Mouse (Mus musculus): ENCODE results near the gene Efcab2.

The Efcab2 gene

DNA sequence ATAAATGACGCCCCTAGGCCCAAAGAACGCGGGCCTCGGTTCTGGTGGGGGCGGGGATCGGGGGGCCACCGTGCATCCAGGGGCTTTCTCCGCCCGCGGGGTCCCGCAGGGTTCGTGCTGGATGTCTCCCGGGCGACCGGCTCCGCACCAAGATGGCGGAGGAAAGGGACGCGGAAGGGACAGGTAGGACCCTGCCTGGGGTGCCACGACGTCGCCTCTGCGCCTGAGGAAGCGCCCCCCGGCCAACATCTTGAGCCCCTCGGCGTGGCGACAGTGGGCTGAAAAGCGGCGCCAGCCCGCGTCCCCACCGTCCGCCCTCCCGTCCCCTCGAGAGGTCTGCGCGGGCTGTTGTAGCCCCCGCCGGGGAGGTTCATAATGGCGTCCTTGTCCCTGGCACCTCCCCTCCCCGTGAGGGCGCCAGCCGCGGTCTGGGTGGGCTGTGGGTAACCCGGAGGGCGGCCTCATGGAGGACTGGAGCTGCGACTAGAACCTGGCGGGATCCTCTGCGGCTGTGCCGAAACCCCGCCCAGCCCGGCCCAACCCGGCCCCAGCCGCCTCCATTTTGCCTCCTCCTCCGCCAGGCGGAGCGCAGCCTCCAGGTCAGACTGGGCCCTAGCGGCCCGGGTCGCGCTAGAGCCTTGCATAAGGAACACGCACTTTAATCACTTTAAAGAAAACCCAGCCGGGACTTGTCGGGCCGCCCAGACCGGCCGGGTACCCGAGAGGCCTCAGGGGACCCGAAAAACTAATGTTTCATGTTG is at the start of gene Efcab2:
TSS of gene Efcab2 (plus strand) at position 135 of the 761 bp plus-strand sequence.
- in situ Hi-C loops (cut with MseI, MboI): no loop called here

DNA sequence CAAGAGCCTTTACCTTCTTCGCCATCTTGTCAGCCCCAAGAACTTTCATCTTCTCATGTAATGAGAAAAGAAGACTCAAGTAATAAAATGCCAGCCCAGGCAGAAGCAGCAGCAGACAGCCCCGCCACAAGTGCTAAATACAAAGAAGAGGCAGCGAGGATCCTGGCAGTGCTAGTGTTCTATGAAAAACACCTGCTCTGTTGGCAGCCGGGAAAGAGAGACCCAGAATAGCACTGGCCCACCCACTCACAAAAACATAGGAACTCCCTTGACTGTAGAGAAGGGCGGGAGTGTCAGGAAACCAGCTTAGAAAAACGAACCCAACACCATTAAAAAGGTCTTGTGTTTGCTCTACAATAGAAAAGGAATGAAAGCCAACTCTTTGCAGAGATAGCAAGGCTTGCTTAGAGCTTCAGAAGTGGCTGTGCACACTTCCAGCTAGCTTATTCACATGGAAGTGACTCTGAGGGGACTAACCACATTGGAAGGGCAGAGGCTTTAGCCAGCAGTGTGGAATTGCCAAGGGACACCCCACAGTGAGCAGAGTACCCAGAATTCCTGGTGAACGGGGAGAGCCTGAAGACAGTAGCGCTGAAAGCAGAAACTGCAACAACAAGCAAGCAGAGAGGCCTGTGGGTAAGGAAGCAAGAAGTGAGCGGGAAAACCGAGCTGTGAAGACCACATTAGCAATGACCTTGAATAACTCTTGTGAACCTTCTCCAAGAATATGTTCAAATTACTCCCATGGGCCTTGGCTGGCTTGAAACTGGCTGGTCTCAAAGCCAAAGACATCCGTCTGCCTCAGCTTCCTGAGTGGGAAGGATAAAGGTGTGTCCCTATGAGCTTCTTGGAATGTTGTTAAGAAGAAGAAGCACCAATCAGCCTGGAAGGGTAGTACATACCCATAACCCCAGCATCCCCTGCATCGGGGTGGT is 47.8 kb upstream of the Efcab2 start:
- in situ Hi-C loops (cut with MseI, MboI): no loop called here

DNA sequence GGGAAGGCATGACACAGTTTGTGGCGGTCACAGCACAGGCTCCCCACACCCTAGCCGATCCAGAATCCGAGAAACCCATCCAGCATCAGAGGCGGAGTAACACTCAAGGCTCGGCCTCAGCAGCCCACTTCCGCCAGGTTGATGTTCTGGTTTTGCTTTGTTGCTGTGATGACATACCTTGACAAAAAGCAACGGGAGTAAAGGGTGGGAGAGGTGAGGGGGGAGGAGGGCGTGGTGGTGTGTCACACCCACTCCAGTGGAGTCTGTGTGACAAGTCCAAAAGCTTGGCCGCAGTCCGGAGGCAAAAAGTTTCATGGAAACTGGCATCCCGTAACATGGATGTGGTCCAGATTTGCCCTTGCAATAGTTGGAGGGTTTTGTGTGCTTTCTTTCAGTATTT is 45.6 kb upstream of the Efcab2 start:
- in situ Hi-C loops (cut with MseI, MboI): no loop called here

DNA sequence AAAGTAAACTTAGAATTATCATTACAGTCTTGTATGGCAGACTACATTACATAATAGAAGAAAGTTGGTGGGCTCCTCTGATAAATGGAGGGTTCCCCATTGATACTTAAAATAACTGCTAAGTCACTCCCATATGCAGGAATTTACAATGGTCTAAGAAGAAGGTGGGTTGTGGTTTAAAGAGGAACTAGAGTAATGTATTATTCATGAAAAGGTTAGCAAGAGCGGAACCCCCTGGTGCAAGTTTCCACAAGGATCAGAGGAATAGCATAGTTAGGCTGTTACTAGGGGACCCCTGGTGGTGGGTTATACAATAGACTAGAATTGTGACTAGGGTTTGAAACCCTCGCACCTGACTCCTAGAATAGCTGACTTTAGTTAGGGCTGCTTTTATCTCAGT is 45.2 kb upstream of the Efcab2 start:
- in situ Hi-C loops (cut with MseI, MboI): no loop called here

DNA sequence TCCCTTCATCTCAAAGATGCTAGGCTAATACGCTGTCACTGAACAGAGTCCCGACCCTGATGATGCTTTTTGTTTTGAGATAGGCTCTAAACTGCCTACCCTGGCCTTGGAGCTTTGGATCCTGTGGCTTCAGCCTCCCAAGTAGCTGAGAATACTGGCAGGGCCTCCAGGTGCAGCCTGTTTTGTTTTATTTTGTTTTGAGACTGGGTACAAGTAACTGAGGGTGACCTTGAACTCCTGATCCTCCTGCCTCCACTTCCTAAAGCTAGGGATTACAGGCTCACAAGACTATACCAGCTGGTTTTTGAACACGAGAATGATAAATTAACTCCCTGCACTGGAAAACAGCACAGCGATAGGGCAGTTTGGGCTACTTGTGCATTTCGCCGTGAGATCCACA is 40.7 kb upstream of the Efcab2 start:
- in situ Hi-C loops (cut with MseI, MboI): no loop called here

DNA sequence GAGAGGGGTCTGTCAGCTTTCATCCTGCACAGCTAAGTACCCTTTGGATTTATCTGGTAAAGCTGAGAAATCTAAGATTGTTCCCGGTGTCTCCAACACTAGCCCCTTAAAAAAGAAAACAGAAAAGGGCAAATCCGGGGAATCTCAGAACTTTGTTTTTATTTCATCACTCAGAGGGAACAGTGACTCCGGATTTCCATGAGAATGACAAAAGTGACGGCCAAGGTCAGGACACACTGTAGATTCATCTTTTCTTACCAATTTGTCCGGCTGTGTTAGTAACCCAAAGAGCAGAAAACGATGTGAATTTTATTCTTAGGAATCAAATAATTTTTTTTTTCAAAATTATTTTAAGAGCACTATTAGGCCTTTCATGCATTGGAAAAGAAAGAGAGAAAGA is 37.8 kb upstream of the Efcab2 start:
- in situ Hi-C loops (cut with MseI, MboI): no loop called here

DNA sequence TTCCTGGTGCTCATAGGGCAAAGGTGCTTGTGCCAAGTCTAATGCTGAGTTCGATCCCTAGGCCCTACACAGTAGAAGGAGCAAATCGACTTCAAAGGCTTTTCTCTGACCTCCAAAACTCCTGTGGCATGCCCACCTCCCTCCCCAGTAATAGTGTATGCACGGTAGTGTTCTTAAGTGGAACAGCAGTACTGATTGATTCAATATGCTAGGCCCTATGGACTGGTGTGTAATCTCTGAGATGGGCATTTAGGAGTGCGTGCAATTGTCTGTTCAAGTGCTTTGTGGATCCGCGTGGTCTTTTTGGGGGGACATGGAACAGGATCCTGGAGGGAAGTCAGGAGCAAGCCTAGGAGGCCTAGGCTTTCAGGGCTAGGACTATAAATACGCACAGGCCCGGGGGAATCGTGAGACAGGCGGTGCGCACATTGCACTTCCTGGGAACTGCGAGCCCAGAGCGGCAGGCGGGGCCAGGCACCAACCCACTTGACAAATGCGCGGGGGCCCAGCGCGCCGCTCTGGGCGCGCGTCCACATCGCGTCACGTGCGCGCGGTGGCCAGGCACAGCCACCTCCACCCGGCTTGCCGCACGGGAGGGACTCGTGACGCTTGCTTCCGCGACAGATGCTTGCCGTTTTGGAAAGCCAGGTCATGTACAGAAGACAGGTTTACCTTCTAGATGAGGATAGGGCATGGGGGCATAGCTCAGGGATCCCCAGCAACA is 37.2 kb upstream of the Efcab2 start:
- in situ Hi-C loops (cut with MseI, MboI): no loop called here

DNA sequence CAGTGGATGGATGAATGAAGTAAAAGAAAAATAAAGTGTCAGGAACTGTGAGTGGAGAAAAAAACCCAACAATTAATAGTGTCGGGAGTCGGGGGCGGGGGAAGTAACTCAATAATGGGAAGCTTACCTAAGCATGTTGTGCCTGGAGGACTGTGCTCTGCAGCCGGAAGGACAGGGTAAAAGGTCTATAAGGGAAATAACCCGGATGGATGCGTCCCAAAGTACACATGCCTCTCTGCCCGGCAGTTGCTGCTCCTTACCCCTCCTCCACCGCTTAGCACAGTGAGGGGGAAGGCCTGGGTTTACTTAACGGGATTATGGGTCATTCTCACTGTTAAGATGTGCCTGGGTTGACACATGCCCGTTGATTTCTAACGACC is 36.6 kb upstream of the Efcab2 start:
- in situ Hi-C loops (cut with MseI, MboI): no loop called here

DNA sequence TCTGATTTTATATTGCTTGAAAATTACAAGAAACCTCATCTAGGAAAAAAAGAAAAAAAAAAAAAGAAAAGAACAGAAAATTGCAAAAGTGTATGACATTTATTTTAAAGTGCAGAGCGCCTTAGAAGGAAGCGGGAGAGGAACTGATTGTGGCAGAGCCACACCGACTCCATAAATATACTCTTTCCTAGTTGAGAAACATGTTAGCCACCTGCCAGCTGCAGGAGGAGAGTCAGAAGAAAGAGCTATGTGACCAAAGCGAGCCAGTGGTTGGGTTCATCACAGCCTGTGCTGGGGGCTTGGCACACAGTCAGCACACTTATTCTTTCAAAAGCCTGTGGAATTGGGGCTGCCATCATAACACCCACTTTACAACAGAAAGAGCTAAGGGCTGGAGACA is 33.2 kb upstream of the Efcab2 start:
- in situ Hi-C loops (cut with MseI, MboI): no loop called here

DNA sequence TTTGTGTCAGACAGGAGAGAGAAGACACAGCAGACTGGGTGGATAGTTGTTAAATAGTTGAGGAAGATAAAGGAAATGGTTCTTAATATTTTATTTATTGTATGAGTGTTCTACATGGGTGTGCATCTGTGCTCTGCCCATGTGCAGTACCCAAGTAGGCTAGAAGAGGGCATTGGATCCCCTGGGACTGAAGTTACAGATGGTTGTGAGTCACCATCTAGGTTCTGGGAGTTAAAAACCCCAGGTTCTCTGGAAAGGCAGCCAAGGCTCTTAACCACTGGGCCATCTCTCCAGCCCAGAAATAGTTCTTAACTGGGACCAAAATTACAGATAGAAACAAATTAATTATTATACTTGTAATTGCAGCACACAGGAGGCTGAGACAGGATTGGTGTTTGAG is 30.5 kb upstream of the Efcab2 start:
- in situ Hi-C loops (cut with MseI, MboI): no loop called here

DNA sequence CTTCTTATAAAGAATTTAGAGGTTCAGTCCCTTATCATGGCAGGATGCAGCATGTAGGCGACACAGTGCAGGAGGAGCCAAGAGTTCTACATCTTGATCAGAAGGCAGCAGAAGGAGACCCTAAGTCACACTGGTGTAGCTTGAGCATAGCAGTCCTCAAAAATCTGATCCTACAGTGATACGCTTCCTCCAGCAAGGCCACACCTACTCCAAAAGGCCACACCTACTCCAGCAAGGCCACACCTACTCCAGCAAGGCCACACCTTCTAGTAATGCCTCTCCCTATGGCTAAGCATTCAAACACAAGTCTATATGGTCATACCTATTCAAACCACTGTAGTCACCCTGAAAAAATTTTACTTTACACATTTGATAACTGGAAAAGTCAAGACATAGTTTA is 29.8 kb upstream of the Efcab2 start:
- in situ Hi-C loops (cut with MseI, MboI): no loop called here

DNA sequence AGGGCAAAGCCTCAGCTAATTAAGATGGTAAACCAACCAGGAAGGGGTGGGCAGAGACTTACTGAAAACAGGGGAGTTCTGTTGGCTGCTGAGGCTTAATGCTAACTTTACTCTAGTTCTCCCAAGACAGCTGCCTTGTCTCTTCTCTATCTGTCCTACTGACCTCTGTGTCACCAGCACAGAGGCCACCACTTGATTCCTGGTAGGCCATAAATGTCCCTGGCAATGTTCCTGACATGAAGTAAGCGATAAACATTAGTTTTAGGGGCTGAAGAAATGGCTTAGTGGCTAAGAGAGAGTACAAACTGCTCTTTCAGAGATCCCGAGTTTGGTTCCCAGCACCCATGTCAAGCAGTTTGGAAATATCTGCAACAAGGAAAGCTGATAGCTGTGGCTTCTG is 29.0 kb upstream of the Efcab2 start:
- in situ Hi-C loops (cut with MseI, MboI): no loop called here

DNA sequence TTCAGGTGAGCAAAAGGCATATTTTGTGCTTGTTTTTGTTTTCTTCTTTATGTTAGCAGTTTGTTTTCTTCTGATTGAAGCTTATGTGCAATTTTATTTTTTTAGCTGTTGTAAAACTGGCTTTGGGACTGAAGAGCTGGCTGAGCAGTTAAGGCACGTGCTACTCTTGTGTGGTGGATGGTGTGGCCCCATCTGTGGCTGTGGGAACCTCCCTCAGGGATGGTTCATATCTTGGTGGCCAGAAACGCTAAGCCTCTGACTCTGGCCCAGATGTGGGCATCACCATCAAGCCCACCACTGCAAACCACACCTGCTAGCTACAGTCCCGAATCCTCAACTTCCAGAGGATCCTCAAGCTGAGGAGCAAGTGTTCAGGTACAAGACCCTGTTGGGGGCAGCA is 27.8 kb upstream of the Efcab2 start:
- in situ Hi-C loops (cut with MseI, MboI): no loop called here

DNA sequence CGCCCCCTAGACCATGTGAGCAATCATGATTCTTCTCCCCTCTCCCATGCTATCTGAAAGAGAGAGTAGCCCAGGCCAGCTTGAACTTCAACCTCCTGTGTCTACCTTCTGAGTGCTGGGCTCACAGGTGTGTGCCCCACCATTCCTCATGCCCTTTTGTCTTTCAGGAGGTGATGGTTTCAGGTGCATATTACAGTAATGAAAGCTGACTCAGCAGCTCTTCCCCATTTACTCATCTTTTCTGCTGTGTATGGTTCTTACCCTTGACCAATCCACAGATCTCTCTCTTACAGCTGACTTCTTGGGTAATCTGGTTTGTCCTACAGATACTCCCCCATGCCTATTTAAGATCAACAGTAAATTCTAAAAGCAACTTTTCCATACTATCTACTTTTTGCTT is 26.7 kb upstream of the Efcab2 start:
- in situ Hi-C loops (cut with MseI, MboI): no loop called here

DNA sequence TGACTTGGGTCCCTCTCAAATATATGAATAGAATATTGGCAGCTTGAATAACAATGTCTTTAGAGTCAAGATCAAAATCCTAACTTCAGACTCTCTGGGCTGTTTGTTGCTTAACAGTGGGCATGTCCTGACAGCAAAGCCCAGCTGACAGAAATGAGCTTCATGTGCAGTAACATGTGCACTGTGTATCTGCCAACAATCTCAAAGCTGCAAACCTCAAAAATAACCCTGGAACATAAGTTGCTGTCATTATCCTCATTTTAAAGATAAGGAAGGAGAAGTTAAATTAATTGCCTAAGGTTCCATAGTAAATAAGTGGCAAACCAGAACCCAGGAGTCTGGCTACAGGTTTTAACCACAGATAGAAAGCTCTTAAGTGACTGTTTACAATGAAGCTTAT is 23.7 kb upstream of the Efcab2 start:
- in situ Hi-C loops (cut with MseI, MboI): no loop called here

DNA sequence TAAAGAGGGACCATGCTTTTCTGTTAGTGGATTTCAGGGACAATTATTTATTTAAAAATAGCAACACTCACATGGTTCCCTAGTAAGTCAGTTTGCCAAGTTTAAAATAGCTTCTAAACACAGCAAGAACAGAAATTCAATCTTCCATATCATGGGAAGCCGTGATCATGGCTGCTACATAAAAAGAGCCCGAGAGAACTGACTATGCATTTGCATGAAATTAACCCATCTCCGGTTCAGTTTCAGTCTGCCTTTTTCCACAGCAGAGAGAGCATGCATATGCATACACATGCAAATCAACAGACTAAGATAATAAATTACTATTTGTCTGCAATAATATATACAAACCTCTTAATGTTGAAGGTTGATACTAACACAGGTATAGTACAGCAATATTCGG is 17.1 kb upstream of the Efcab2 start:
- in situ Hi-C loops (cut with MseI, MboI): no loop called here

DNA sequence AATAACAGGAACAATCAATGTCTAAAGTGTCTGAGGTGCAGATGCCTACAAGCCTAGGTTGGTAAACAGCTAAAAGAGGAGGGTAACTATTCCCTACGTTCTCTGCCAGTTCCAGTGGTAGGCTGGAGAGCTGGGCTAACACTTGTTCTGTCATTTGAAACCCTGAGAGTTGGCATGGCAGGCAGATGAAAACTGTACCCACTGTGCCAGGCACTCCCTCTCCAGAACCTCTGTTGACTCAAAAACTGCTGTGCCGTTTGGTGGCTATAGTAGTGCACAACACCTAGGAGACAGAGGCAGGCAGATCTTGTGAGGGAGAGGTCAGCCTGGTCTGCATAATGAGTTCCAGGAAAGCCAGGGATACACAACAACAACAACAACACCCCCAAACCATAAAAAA is 16.5 kb upstream of the Efcab2 start:
- in situ Hi-C loops (cut with MseI, MboI): no loop called here

DNA sequence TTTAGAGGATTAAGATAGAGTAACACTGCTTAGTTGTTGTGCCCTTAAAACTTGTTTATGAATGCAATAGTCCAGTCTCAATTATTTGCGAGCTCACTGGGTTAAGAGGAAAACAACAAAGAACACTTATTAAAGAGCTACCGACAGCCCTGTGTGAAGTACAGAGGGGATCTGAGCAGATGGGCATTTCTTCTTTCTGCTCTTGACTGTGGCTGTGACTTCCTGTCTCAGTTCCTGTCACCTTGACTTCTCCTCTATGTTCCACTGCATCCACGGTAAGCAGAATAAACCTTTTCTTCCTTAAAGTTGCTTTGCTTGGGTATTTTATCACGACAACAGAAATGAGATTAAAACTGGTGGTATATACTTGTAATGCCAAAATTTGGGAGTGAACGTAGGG is 12.9 kb upstream of the Efcab2 start:
- in situ Hi-C loops (cut with MseI, MboI): no loop called here

DNA sequence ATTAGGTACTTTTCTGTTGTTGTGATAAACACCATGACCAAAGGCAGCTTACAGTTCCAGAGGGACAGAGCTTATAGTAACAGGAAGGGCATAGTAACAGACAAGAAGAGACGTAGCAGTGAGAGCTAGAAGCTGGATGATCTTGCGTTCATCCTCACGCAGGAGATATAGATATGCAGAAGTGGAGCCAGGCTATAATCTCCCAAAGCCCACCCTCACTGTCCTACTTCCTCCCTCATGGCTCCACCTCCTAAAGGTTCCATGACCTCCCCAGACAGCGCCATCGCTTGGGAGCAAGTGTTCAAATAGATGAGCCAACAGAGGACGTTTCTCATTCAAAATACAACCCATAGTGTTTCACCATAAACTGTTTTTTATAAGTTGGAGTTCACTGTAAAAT is 10.8 kb upstream of the Efcab2 start:
- in situ Hi-C loops (cut with MseI, MboI): no loop called here

DNA sequence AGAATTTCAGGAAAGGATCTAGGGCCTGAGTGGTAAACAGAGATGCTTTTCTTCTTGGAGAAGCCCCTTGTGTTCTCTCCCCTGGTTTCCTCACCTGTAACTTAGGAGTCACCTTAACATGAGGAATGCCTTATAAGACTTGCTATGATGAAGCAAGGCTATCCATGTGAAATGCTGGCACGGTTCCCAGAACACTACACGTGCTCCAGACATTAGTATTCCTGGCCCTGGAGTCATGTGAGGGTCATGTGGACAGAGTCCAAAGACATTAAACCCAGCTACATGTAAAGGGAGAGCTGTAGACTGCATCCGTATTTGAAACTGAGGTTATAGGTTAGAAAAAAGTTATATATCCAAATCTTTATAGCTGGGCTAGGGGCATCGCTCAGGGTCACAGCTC is 9.5 kb upstream of the Efcab2 start:
- in situ Hi-C loops (cut with MseI, MboI): no loop called here

DNA sequence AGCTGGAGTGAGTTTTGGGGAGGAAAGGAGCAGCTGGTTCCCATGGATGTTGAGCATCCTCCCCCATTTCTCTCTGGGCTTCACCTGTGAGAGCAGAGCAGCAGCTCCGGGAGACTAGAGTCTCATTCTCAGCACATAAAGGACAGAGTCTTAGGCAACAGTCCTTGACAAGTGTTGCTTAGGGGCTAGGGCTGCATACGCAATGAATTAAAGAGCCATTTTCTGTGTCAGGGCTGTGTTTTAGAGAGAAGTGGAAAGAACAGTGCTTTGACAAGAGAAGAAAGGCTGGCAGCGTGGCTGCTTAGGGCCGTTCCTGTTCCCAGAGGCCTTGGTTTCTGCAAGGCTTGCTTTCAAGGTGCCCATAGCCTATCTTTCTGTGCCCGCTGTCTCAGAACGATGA is 6.0 kb upstream of the Efcab2 start:
- in situ Hi-C loops (cut with MseI, MboI): no loop called here

DNA sequence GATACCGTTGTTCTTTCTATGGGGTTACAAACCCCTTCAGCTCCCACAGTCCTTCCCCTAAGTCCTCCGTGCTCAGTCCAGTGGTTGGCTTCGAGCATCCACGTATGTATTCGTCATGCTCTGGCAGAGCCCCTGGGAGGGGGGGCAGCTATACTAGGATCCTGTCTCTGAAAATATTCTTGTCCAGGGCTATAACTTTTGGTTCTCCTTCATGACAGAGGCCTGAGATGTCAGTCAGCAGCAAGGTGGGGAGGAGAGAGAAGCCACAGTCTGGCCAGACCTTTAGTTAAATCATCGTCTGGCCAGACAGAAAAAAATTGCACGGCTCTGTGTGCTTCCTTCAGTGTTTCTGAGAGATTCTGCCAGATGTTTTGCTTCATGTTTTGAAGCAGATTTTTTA is 5.2 kb upstream of the Efcab2 start:
- in situ Hi-C loops (cut with MseI, MboI): no loop called here

DNA sequence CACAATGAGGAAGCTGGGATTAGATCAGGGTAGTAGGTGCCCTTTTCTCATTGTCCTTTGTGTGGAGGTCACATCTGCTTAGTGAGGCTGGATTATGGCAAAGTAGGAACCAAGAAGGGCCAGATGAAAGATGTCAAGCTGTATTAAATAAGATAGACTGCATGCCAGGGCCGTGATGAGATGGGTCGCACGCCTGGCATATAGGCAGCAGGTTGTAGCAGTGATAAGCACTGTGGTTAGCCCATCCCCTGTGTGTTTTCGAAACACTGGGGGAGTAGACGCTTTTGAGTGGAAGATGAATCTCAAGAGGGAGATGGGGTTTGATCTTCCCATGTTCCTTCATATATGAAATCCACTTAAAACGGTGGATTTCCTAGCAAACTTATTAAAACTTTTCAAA is 3.9 kb upstream of the Efcab2 start:
- in situ Hi-C loops (cut with MseI, MboI): no loop called here
